Mouse (Mus musculus) myocyte (in vitro differentiated cells): ENCODE results near the gene Vps45. TPM values are rescaled to one million over a fixed set of nuclear protein-coding genes. Genes with fewer than 3 reads are reported as not detected.

ENCODE experiments used
- H3K27me3 ChIP-seq: one replicate; pipeline ENCODE4 v1.6.1; 2011; ENCODE audit not compliant: control insufficient read depth, insufficient read depth, insufficient read length
- H3K36me3 ChIP-seq: one replicate; pipeline ENCODE4 v1.6.1; 2011; ENCODE audit not compliant: control insufficient read depth, insufficient read depth
- H3K4me2 ChIP-seq: one replicate; pipeline ENCODE4 v1.6.1; 2011; ENCODE audit warnings: low read depth, control low read depth
- H3K4me3 ChIP-seq: one replicate; pipeline ENCODE4 v1.5.1; 2011; ENCODE audit warnings: mild to moderate bottlenecking, control low read depth, moderate library complexity
- H3K79me2 ChIP-seq: one replicate; pipeline ENCODE4 v1.6.1; 2011; ENCODE audit not compliant: control insufficient read depth, insufficient read depth
- H3ac ChIP-seq: one replicate; pipeline ENCODE4 v1.6.1; 2011; ENCODE audit not compliant: control insufficient read depth, insufficient read length
- CEBPB ChIP-seq: IDR thresholded peaks from 2 replicates; pipeline ENCODE4 v1.6.1; 2011; ENCODE audit warnings: mild to moderate bottlenecking, moderate library complexity; ENCODE audit not compliant: poor library complexity, insufficient read depth, severe bottlenecking
- E2F4 ChIP-seq: IDR thresholded peaks from one replicate; pipeline ENCODE4 v1.6.1; 2011; ENCODE audit warnings: mild to moderate bottlenecking, control low read depth, moderate library complexity; ENCODE audit not compliant: insufficient read depth
- MAX ChIP-seq: IDR thresholded peaks from one replicate; pipeline ENCODE4 v1.6.1; 2011; ENCODE audit warnings: low read depth, mild to moderate bottlenecking, control low read depth
- MYOD1 ChIP-seq, 3 experiments: IDR thresholded peaks; one replicate each; pipeline ENCODE4 v1.6.1; 2011; ENCODE audit warnings: control low read depth in 2 of 3, low read depth in 2 of 3, mild to moderate bottlenecking in 2 of 3, moderate library complexity in 1 of 3; ENCODE audit not compliant: insufficient read length in 2 of 3, control insufficient read depth in 1 of 3
- MYOG ChIP-seq, 3 experiments: IDR thresholded peaks; one replicate each; pipeline ENCODE4 v1.6.1; 2011; ENCODE audit warnings: control low read depth in 2 of 3, low read depth in 2 of 3, mild to moderate bottlenecking in 2 of 3; ENCODE audit not compliant: insufficient read length in 2 of 3, control insufficient read depth in 1 of 3, insufficient read depth in 1 of 3
- POLR2A ChIP-seq: IDR thresholded peaks from one replicate; pipeline ENCODE4 v1.6.1; 2011; ENCODE audit warnings: low read depth, mild to moderate bottlenecking, control low read depth, moderate library complexity; ENCODE audit not compliant: insufficient read length
- POLR2AphosphoS2 ChIP-seq: IDR thresholded peaks from one replicate; pipeline ENCODE4 v1.6.1; 2011; ENCODE audit warnings: low read depth, control low read depth; ENCODE audit not compliant: insufficient read length
- REST ChIP-seq: IDR thresholded peaks from one replicate; pipeline ENCODE4 v1.6.1; 2011; ENCODE audit warnings: mild to moderate bottlenecking, control low read depth, moderate library complexity; ENCODE audit not compliant: insufficient read depth, insufficient read length
- SRF ChIP-seq: IDR thresholded peaks from one replicate; pipeline ENCODE4 v1.6.1; 2011; ENCODE audit warnings: low read depth; ENCODE audit not compliant: control insufficient read depth, insufficient read length
- TCF12 ChIP-seq: IDR thresholded peaks from one replicate; pipeline ENCODE4 v1.6.1; 2011; ENCODE audit warnings: mild to moderate bottlenecking, control low read depth; ENCODE audit not compliant: poor library complexity, insufficient read depth, severe bottlenecking
- TCF3 ChIP-seq: IDR thresholded peaks from one replicate; pipeline ENCODE4 v1.6.1; 2011; ENCODE audit warnings: low read depth, control low read depth; ENCODE audit not compliant: insufficient read length
- USF1 ChIP-seq: IDR thresholded peaks from one replicate; pipeline ENCODE4 v1.6.1; 2011; ENCODE audit warnings: low read depth, mild to moderate bottlenecking, control low read depth, moderate library complexity
- polyA plus RNA-seq: library from polyadenylated mRNA; unstranded; fragments of >200 nt; fragmentation: generic; extraction: Trizol; gene quantifications from one replicate; pipeline ENCODE4 v1.2.1, GENCODE M21; 2012; ENCODE audit warnings: missing spikeins

Gene Vps45
- polyA plus RNA-seq, 1 experiment: 22.0 TPM

DNA sequence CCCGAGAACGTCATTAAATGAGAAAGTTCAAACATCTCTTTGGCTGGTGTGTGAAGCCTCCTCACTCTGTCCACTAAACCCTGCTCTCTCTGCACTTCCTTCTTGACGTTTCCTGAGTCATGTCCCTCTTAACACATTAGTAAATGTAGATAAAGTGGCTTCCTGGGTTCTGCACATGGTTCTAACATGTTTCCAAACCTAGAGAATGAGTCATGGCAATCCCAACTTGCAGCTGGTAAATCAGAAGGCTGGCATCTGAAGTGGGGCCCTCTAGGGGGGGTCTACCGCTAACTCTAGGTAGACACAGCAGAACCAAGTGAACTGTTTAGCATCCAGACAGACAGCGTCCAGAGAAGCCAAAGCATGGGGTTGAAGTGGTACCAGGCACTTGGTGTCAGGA lies 40.8 kb downstream of the Vps45 start:
- H3K4me2 ChIP-seq: no peak overlapping the region
- no peak for TF ChIP-seq POLR2AphosphoS2
- no peak for TF ChIP-seq SRF
- TF ChIP-seq TCF12: no peak
- no peak for TF ChIP-seq MYOD1 (IDR thresholded peaks at IDR 0.05; ENCODE audit: control insufficient read depth in 1 of 3, insufficient read length in 2 of 3, low read depth in 2 of 3)
- TF ChIP-seq CEBPB: no peak
- TF ChIP-seq USF1: no peak
- TF ChIP-seq TCF3: no peak
- TF ChIP-seq E2F4: no peak
- no peak for TF ChIP-seq MAX
- TF ChIP-seq MYOG (IDR thresholded peaks at IDR 0.05; ENCODE audit: control insufficient read depth in 1 of 3, insufficient read depth in 1 of 3, insufficient read length in 2 of 3, low read depth in 2 of 3): no peak
- TF ChIP-seq POLR2A: no peak
- TF ChIP-seq REST: no peak
- H3K36me3 ChIP-seq: peaks cover 3% of the 10 kb centered on the region
- H3K79me2 ChIP-seq: no peaks in the 10 kb centered on the region
- no peak overlapping the region for H3K4me3 ChIP-seq
- no peak overlapping the region for H3ac ChIP-seq
- H3K27me3 ChIP-seq: no peaks in the 10 kb centered on the region

DNA sequence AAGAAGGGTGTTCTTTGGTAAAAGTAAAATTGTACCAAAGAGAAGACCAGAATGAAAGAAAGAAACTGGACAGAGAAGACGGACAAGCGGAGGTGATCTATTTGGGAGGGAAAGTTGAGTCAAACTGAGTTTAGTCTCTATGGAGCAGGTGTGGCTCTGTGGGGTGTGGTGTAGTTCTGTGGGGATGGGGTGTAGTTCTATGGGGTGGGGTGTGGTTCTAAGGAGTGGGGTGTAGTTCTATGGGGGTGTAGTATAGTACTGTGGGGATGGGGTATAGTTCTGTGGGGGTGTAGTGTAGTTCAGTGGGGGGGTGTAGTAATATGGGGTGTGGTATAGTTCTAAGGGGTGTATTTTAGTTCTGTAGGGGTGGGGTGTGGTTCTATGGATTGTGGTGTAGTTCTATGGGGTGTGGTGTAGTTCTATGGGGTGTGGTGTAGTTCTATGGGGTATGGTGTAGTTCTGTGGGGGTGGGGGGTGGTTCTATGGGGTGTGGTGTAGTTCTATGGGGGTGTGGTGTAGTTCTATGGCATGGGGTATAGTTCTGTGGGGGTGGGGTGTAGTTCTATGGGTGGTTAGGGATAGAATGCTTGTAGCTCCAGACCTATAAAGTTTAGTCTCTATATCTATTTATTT lies 41.9 kb downstream of the Vps45 start:
- H3ac ChIP-seq: no peak overlapping the region

DNA sequence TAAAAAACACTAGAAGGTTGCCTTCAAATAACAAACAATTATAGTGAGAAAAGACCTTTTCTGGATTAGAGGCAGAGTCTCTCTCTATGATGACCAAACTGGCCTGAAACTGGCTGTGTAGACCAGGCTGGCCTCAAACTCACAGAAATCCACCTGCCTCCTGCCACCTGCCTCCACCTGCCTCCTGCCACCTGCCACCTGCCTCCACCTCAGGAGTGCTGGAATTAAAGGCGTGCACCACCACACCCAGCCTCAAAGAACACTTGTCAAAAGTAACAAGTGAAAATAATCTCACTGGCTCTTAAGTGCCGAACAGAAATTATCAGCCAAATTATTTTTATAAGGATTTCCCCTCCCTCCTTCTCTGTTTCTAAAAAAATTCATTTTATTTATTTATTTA lies 42.6 kb downstream of the Vps45 start:
- H3K79me2 ChIP-seq: no peaks in the 10 kb centered on the region
- TF ChIP-seq MYOG (IDR thresholded peaks at IDR 0.05; ENCODE audit: control insufficient read depth in 1 of 3, insufficient read depth in 1 of 3, insufficient read length in 2 of 3, low read depth in 2 of 3) (peak in 1 of 3 experiments; percentile 59), MAX (no peak), MYOD1 (IDR thresholded peaks at IDR 0.05; ENCODE audit: control insufficient read depth in 1 of 3, insufficient read length in 2 of 3, low read depth in 2 of 3) (peak in 1 of 3 experiments; percentile 34), SRF (no peak), TCF3 (peak; percentile 30), E2F4 (no peak)

More for the DNA sequence above, 41.9 kb downstream of the Vps45 start:
- no peaks in the 10 kb centered on the region for H3K79me2 ChIP-seq
- H3K36me3 ChIP-seq: peaks cover 3% of the 10 kb centered on the region
- no peaks in the 10 kb centered on the region for H3K27me3 ChIP-seq
- H3K4me2 ChIP-seq: no peak overlapping the region
- H3K4me3 ChIP-seq: no peak overlapping the region
- TF ChIP-seq MYOG (IDR thresholded peaks at IDR 0.05; ENCODE audit: control insufficient read depth in 1 of 3, insufficient read depth in 1 of 3, insufficient read length in 2 of 3, low read depth in 2 of 3) (no peak), CEBPB (no peak), MAX (no peak), SRF (no peak), REST (no peak), POLR2AphosphoS2 (no peak), TCF12 (no peak), E2F4 (no peak), POLR2A (no peak), MYOD1 (IDR thresholded peaks at IDR 0.05; ENCODE audit: control insufficient read depth in 1 of 3, insufficient read length in 2 of 3, low read depth in 2 of 3) (no peak), USF1 (no peak), TCF3 (no peak)

DNA sequence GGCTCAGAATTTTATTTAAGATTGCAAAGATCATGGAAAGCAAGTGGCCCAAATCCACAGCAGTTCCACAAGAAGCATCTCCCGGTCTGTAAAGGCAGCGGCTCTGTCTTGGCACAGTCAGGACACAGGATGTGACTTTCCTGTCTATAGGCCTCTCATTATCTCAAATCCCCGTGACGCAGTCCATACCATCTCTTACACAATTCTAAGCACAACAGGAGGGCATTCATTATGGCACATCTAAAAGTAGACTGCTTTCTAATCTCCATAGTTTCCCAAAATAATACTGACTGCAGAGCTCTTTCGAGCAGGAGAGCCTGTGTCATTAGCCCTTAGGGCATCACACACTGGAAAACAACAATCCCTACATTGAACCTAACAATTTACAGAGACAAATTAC lies 45.5 kb downstream of the Vps45 start:
- Histone ChIP-seq H3K36me3 (peaks cover 3% of the 10 kb centered on the region), H3K4me2 (no peak overlapping the region), H3ac (no peak overlapping the region), H3K4me3 (no peak overlapping the region), H3K27me3 (no peaks in the 10 kb centered on the region), H3K79me2 (no peaks in the 10 kb centered on the region)
- TF ChIP-seq CEBPB (no peak), MYOD1 (IDR thresholded peaks at IDR 0.05; ENCODE audit: control insufficient read depth in 1 of 3, insufficient read length in 2 of 3, low read depth in 2 of 3) (no peak), MAX (no peak), E2F4 (no peak), REST (no peak), POLR2A (no peak), MYOG (IDR thresholded peaks at IDR 0.05; ENCODE audit: control insufficient read depth in 1 of 3, insufficient read depth in 1 of 3, insufficient read length in 2 of 3, low read depth in 2 of 3) (no peak), POLR2AphosphoS2 (no peak)

More for the DNA sequence above, 42.6 kb downstream of the Vps45 start:
- H3K36me3 ChIP-seq: peaks cover 3% of the 10 kb centered on the region
- no peak overlapping the region for H3K4me3 ChIP-seq
- no peaks in the 10 kb centered on the region for H3K27me3 ChIP-seq
- no peak overlapping the region for H3ac ChIP-seq
- H3K4me2 ChIP-seq: no peak overlapping the region

DNA sequence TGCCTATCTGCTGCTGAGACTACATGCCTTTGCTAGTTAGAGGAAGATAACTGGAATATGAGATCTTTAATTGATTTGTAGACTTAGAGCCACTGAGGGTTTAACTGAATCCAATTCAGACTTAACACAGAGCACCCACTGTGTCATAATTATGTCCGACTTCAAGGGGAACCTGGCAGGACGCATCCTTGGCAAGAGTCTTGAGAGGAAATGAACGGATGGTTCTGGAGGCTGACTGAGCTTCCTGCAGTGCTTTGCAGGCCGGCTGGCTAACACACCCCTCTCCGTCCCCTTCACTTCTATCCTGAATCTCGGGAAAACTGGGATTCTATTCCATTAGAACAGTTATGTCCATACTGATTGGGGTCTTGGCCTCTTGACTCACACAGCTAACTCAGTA lies 49.8 kb downstream of the Vps45 start:
- no peak overlapping the region for H3K4me2 ChIP-seq
- H3ac ChIP-seq: no peak overlapping the region
- H3K79me2 ChIP-seq: no peaks in the 10 kb centered on the region
- TF ChIP-seq SRF (no peak), REST (no peak), TCF3 (no peak), E2F4 (no peak), USF1 (no peak), TCF12 (no peak), MYOD1 (IDR thresholded peaks at IDR 0.05; ENCODE audit: control insufficient read depth in 1 of 3, insufficient read length in 2 of 3, low read depth in 2 of 3) (no peak), POLR2A (no peak), MAX (no peak), POLR2AphosphoS2 (no peak), CEBPB (no peak), MYOG (IDR thresholded peaks at IDR 0.05; ENCODE audit: control insufficient read depth in 1 of 3, insufficient read depth in 1 of 3, insufficient read length in 2 of 3, low read depth in 2 of 3) (no peak)
- H3K36me3 ChIP-seq: peaks cover 3% of the 10 kb centered on the region
- no peak overlapping the region for H3K4me3 ChIP-seq
- H3K27me3 ChIP-seq: no peaks in the 10 kb centered on the region
